Mouse (Mus musculus): ENCODE data around the gene Itln1. TPM values are rescaled to one million over a fixed set of nuclear protein-coding genes. Genes with fewer than 3 reads are reported as not detected.

The Itln1 gene
- not detected for total RNA-seq (2022)

DNA sequence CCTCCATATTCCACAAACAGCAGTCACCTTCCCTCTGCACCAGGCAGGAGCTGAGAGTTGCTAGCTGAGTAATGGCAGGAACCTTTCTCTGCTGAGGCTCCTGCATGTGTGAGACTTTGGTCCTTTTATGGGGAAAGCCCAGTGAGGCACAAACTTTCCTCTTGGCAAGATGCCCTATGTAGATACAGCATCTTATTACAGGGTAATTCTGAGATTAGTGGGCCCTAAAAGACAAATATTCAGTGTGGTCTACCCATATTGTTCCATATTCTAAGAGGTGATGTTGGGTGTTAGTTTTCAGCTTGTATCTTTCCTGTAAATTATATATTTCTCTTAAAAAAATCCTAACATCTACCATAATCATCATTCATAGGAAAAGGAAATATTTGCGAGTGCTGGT lies at the start of gene Itln1:
Gene Itln1 (minus strand): TSS at position 101 of the 400 bp plus-strand sequence.
- no peak for DNase-seq (ENCODE audit: low spot score in 2 of 2)

DNA sequence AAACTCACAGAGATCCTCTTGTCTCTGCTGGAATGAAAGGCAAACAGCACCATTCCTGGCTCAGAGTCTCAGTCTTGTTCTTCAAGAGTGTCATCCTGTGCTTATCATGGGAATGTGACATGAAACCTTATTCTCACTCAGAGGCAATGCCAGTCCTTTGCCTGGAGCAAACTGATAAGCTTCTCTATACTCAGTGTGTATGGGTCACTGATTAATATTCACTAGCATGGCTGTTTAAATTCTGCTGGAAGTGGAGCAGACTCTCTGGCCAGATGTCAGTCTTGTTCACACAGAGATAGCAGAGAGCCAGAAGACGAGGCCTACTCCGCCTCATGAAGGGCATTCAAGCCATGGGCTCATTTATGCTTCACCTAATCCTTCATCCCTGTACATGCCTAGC lies 49.5 kb upstream of the Itln1 start:
- DNase-seq (ENCODE audit: low spot score in 2 of 2): no peak

DNA sequence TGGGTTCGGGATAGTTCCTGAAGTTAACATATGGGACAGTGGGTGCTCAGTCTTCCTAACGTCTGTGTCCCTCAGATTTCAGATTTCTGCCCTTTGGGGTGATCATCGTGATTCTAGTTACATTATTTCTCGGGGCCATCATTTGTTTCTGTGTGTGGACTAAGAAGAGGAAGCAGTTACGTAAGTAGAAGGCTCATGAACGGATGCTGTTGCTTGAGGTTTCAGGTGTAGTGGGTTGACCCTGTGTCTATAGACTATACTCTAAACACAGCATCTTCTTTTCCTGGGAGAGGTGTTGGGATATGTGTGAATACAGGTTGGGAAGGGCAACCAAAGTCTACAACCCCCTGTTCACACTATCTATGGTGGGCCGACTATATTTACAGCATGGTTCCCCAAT lies 42.1 kb upstream of the Itln1 start:
- DNase-seq (ENCODE audit: low spot score in 2 of 2): no peak

DNA sequence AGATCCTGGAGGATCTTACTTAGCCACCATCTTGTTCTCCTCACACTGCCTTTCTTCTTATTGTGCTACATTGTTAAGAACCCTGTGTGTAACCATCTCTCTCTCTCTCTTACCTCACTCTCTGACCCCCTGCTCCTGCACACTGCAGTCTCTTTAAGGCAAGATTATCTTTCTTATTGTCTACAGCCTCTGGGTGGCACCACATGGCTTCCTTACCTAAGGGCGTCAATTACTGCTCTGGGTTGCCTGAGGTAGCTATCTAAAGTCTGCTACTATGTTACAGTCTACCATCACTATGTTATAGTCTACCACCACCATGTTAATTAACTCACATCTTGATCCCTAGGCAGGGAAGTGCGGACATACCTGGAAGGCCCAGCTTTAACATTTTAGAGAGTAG lies 33.3 kb upstream of the Itln1 start:
- DNase-seq (ENCODE audit: low spot score in 2 of 2): no peak

DNA sequence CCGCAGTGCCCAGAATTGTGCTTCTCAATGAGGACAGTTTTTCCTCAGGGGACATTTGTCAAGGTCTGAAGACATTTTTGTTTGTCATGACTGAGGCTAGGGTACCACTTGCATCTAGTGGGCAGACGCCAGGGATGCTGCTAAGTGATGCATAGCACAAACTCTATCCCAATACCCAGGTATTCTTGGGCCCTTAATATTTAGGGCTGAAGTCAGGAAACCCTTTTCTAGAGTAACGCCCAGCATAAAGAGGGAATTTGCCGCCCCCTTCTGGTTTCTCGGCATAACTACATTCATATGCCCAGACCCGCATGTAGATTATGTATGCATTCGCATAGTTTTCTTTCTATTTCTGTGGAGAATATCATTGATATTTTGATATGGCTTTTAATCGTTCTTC lies 31.7 kb upstream of the Itln1 start:
- no peak for DNase-seq (ENCODE audit: low spot score in 2 of 2)

DNA sequence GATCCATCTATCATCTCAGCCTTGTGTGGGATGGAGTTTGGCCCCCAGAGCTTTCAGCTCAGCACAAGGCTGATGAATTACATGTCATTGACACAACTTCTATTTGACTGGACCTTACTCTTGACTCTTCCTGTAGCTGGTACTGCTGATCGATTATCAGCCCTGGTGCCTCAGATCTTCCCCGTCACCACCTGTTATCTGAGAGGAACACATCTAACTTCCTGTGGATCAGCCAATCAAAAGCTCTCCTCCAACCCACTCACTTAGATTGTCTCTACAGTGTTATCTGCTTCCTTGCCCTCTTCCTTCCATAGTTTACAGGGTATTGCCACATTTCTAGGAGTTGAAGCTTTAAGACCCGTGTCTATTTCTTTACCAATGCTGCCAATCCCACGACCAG lies 30.8 kb upstream of the Itln1 start:
- no peak for DNase-seq (ENCODE audit: low spot score in 2 of 2)

DNA sequence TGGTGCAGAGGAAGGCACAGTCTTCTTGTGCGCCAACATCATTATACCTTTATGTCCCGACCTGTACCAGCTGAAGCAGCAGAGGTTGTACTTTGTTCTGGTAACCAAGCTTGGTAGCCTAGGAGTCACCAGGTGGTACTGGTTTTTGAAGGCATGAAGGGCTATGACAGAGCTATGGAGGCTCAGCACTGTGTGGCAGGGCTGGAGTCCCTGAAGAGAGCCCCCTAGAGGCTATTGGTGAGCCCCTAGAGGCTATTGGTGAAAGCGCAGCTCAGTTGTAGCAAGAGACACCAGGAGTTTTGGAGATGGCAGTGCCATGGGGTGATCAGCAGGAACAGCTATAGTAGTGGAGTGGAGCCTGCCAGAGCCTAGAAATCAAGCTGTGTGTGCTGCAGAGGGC lies 29.2 kb upstream of the Itln1 start:
- no peak for DNase-seq (ENCODE audit: low spot score in 2 of 2)

DNA sequence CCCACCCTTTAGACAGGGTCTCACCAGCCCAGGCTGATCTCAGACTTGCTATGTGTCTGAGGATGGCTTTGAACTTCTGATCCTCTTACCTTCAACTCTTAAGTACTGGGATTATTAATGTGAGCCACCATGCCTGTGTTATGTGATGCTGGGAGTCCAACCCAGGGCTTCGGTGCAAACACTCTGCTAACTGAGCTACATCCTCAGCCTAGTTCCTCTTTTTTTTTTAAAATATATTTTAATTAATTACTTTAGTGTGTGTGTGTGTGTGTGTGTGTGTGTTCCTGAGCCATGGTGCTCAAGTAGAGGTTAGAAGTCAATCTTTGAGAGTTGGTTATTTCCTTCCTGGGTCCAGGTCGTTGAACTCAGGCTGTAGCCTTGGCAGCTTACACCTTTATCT lies 27.9 kb upstream of the Itln1 start:
- DNase-seq (ENCODE audit: low spot score in 2 of 2): no peak

DNA sequence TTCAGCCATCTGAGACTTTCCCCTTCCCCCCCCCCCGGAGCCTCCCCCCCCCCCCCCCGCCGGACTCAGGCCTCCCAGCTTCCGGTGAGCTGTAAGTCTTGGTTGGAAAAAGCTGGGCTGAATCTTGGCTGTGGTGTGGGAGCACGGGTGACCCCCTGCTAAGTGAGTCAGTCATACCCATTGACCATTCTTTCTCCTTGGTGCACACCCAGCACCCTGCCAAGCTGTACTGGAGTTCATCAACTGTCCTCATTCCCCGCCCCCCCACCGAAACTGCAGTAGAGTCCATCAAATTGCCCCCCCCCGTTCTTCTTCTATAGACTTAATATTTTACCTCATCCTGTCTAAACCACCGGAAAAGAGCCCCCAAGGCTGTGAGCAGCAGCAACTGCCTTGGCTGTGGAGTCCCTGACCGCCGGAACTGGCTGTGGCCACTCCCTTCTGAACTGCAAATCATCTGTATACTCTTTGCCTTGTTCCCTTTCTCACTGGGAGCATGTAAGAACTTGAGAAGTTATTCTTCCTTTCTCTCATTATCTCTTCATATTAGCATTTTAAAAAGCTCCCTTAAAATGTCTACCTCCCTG lies 26.6 kb upstream of the Itln1 start:
- no peak for DNase-seq (ENCODE audit: low spot score in 2 of 2)

DNA sequence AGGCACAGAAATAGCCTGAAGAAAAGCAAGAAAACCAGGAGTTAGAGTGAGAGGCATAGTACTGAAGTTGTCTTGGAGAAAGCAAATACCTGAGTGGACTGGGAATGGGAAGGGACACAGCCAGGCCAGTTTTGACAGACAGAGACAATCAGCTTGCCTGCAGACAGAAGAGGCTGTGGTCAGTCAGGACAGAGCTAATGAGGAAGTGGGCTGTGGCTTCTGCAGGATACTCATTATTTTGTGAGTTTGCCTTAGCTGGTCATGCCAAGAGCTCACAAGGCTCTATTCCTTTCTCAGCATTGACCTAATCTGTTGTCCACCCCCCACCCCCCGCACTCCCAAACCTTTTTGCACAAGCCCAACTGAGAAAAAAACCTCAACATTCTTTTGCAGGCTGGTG lies 26.1 kb upstream of the Itln1 start:
- no peak for DNase-seq (ENCODE audit: low spot score in 2 of 2)

DNA sequence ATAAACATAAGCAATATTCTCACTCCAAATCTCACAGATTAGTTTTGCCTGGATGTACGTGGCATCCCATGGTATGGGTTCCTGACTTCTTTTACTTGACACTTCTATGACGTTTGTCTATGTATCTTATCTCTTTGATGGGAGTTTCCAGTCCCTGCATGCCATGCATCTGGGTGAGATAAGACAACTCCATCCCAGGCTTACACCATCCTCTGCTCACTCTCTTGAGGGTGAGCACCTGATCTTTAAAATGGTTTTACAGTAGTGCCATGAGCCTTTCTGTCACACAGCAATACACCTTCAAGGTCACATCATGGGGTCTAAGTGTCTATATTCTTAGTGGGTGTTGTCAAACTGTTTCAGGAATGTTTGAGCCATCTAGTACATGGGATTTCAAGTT lies 25.2 kb upstream of the Itln1 start:
- no peak for DNase-seq (ENCODE audit: low spot score in 2 of 2)

DNA sequence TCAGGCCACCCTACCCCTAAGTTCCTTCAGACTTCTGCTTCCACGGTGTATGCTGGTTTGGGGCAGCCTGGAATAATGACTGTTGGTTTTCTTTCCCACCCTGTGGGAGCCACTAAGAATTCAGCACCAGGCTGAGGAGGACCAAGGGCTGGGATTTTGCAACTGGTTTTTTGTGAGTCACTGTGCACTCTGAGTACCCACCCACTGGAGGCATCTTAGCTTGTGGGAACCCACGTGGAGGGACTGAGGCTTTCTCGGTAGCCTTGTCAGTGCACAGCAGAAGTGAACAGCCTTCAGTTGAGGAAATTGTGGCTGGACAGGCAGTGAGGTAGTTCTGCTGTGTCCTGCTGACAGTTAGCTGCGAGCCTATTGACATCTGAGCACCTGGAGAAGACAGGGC lies 23.8 kb upstream of the Itln1 start, which contains the start of gene Cd244a:
Gene Cd244a (plus strand): TSS at position 296 of the 400 bp plus-strand sequence.
- DNase-seq (ENCODE audit: low spot score in 2 of 2): no peak

DNA sequence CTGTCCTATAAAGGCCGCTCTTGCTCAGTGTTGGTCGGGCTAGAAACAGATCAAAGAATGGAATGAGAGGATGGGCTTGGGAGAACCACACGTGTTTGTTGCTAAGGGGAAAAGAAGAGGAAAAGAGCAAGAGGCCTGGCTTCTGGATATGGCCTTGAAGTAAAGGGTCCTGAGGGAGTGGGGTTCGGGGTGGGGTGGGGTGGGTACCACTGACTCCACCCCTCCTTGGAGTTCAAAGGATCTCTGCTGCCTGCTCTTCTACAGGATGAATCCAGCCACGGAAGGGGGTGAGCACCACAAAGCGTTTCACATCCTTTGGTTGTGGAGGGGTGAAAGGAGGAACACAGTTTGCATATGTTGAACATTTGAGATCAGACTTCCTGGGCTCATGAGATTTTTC lies 23.3 kb upstream of the Itln1 start:
- DNase-seq (ENCODE audit: low spot score in 2 of 2): no peak

DNA sequence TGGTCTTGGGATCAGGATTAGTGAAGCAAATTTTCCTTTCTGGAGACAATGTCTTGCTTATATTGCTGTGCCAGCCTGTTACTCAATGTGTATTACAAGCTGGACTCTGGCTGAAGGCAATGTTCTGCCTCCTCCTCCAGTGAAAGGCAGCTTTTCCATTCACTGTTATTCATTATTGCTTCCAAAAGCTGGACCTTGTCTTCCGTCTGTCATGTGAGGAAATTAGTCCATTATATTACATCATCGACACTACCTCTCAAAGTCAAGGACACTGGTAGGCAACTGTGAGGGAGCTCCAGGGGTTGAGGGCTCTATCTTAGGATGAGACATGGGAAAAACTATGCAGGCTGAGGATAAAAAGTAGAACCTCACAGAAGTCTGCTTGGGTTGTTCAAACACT lies 21.3 kb upstream of the Itln1 start:
- no peak for DNase-seq (ENCODE audit: low spot score in 2 of 2)

DNA sequence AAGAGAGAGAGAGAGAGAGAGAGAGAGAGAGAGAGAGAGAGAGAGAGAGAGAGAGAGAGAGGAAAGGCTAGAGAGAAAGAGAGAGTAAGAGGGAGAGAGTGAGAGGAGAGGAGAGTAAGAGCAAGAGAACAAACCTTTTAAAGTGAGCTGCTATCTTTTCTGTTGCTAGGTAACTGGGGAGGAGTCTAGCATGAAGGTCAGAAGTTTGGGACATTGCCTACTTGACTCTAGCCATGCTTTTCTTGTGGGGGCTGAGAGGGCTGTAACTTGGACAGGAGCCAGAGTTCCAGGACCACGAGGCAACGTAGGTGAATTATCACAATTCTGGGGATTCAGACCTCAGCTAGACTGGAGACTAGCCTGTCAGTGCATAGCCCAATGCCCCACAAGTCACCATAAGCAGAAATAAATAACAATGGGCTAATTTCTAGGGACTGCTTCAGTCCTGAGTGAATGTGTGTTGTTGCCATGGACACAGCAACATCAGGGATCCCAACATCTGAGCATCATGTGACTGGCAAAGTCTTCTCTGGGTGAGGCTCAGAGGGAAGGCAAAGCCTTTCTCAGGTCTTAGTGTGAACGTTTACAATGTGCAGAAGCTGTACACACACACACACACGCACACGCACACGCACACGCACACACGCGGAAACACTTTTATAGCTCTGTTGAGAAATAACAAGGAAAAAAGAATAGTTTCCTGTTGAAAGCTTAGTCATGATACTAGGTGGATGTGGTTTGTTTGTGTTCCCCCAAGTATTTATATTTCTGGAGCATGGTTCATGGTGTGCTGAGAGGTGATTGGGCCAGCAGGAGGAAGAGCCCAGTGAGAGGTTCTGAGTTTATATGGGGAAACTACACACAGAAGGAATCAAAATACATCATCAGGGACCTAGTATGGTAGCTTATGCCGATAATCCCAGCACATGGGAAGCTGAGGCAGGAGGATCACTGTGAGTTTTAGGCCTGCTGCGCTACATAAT lies 18.6 kb upstream of the Itln1 start:
- DNase-seq (ENCODE audit: low spot score in 2 of 2): no peak

DNA sequence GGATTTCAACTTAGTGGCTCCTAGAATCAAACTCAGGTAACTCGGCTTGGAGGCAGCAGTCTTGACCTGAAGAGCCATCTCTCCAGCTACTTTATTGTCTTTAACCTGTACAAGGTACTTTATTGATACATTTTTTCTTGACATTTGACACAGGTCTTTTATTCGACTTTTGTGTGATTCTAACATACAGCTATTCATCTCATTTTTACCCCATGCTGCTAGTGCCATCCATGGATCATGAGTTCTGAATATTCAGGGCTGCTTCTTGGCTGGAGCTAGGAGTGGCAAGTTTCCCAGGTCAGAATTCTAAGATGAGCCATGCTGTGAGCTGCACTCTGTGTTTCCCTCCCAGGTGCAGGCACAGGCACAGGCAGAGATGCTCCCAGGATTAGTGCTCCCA lies 17.1 kb upstream of the Itln1 start:
- DNase-seq (ENCODE audit: low spot score in 2 of 2): no peak

DNA sequence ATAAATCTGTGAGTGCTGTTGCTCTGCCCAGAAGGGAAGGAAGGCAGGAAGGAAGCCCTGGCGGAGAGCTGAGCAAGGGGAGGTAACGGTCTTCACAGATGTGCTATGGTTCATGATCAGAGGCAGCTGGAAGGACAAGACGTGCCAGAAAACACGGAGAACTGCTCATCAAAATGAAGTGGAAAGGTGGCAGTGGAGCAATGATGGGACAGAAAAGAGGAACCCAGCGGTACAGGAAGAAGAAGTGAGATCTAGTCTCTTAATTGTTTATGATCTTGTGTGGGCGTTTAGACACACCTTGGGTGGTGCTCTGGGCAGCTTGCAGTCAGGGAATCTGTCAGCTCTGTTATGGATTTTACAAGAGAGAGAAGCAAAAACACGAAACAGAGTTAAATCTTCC lies 16.2 kb upstream of the Itln1 start:
- no peak for DNase-seq (ENCODE audit: low spot score in 2 of 2)

DNA sequence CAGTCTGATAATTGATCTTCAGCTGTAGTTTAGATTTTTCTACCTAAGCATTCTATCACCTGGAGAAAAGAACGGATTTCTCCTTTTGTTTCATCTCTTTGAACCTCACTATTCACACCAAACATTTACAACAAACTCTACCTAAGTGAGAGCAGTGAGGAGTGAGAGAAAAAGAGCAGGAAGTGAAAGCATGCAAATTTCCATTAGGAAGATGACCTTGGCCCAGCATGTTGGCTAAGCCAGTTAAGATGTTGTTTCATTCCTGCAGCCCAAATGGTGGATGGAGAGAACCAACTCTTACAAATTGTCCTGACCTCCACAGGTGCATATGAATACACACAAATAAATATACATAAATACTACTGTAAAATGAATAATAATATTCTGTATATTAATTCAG lies 5.6 kb upstream of the Itln1 start:
- DNase-seq (ENCODE audit: low spot score in 2 of 2): no peak

DNA sequence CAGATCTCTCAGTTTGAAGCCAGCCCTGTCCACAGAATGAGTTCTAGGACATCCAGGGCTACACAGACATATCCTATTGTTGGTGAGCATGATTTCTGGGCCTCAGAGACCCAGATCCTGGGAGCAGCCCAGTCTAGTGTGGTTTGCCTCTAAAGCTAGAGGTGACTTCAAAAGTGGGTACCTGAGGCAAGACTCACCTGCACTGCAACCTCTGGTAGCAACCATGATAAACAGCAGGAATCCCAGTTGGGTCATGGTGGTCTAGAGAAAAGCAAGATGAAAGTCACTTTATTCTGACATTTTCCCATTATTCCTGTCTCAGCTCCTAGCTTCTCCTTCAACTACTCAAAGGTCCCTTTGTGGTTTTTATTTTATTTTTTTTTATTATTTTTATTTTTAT lies 537 bp downstream of the Itln1 start:
- DNase-seq (ENCODE audit: low spot score in 2 of 2): no peak

DNA sequence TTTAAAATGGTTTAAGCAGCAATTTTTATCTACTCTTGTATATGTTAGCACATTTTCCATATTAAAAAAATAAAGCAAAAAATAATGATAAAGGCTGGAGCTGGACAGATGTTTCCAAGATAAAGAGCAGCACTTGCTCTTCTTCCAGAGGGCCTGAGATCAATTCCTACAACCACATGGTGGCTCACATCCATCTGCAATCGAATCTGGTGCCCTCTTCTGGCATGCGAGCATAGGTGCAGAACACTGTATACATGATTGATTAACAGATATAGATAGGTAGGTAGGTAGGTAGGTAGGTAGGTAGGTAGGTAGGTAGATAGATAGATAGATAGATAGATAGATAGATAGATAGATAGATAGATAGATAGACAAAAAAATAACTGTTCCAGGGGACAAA lies 2.3 kb downstream of the Itln1 start:
- DNase-seq (ENCODE audit: low spot score in 2 of 2): no peak

DNA sequence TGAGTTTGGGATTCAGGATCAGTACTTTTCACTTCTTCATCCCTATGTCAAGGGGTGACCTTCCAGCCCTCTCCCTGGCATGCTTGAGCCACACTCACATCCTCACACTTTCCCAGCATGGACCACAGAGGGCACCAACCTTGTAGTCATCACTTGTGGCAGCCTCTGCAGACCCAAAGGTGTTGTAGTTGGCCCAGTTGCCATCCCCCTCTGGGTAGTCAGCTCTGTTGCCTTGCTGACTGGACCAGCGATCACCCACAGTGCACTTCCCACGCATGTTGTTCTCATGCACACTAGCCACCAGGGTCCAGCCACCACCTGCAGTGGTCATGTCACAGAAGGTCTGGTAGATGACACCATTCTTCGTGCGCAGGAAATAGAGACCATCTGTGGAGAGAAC lies 3.7 kb downstream of the Itln1 start:
- DNase-seq (ENCODE audit: low spot score in 2 of 2): no peak

DNA sequence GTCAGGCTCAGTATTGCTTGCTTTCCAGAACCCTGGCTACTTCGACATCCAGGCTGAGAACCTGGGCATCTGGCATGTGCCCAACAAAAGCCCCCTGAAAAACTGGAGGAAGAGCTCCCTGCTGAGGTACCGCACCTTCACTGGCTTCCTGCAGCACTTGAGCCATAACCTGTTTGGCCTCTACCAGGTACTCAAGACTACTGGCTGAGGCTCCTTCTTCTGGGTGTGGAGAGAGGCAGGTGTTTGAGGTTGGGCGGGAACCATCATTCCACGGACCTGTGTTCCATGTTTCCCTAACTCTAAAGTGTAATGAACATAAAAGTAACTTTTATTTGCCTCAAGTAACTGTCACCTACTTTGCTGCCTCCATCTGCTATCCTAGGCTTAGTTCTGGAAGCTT lies 19.5 kb downstream of the Itln1 start:
- DNase-seq (ENCODE audit: low spot score in 2 of 2): no peak

DNA sequence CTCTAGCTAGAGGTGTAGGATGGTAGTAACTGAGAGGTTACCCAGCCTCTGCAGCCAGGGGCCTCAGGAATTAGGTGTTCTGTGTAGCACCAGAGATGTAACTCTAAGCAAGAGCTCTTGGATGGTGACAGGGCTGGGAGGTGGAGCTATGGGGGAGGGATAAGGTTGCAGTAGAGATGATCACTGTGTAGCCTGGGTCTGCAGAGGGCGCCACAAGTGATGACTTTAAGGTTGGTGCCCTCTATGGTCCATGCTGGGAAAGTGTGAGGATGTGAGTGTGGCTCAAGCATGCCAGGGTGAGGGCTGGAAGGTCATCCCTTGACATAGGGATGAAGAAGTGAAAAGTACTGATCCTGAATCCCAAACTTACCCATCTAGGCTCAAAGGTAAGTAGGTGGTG lies 20.1 kb downstream of the Itln1 start:
- no peak for DNase-seq (ENCODE audit: low spot score in 2 of 2)

All from gastrocnemius, adult 8-10 months (tissue).